Mouse (Mus musculus) limb, embryonic 14.5 days (tissue): ENCODE data around the gene Tgfb2. TPM values are rescaled to one million over a fixed set of nuclear protein-coding genes. Genes with fewer than 3 reads are reported as not detected.
A peak's percentile ranks its signal among the peaks of the same experiment; 100 is the strongest.

ENCODE experiments used
- ATAC-seq: fragments of 200-750 bp; cut with Nextera tagmentation; 2 replicates; pipeline ENCODE4 v1.8.0; 2017; ENCODE audit warnings: low read depth, moderate number of reproducible peaks, moderate TSS enrichment; ENCODE audit not compliant: low FRiP score
- DNase-seq: peaks from one replicate; pipeline ENCODE4 v3.0.0-alpha.2; 2015; ENCODE audit warnings: low spot score
- H3K27ac ChIP-seq: fragments of 300-500 bp; sonication (generic); replicated peaks from 2 replicates; pipeline ENCODE4 v1.5.1; 2014; ENCODE audit warnings: low read depth, mild to moderate bottlenecking, low read length, moderate library complexity, mixed read lengths
- H3K27me3 ChIP-seq: fragments of 300-500 bp; sonication (generic); 2 replicates; pipeline ENCODE4 v1.6.1; 2014; ENCODE audit warnings: low read length, mixed read lengths; ENCODE audit not compliant: control insufficient read depth, insufficient read depth
- H3K36me3 ChIP-seq: fragments of 300-500 bp; sonication (generic); 2 replicates; pipeline ENCODE4 v1.6.1; 2014; ENCODE audit warnings: mild to moderate bottlenecking, low read length, moderate library complexity, mixed read lengths; ENCODE audit not compliant: control insufficient read depth, insufficient read depth
- H3K4me1 ChIP-seq: fragments of 300-500 bp; sonication (generic); 2 replicates; pipeline ENCODE4 v1.6.1; 2014; ENCODE audit warnings: antibody characterized with exemption, low read length, mixed read lengths; ENCODE audit not compliant: control insufficient read depth, insufficient read depth
- H3K4me2 ChIP-seq: fragments of 300-500 bp; sonication (generic); replicated peaks from 2 replicates; pipeline ENCODE4 v1.6.1; 2014; ENCODE audit warnings: low read depth, mild to moderate bottlenecking, low read length, moderate library complexity; ENCODE audit not compliant: severe bottlenecking
- H3K4me3 ChIP-seq: fragments of 300-500 bp; sonication (generic); replicated peaks from 2 replicates; pipeline ENCODE4 v1.5.1; 2014; ENCODE audit warnings: low read length
- H3K9ac ChIP-seq: fragments of 300-500 bp; sonication (generic); 2 replicates; pipeline ENCODE4 v1.6.1; 2014; ENCODE audit warnings: mild to moderate bottlenecking, low read depth, low read length, moderate library complexity; ENCODE audit not compliant: severe bottlenecking
- H3K9me3 ChIP-seq: fragments of 300-500 bp; sonication (generic); 2 replicates; pipeline ENCODE4 v1.6.1; 2016; ENCODE audit warnings: low read length; ENCODE audit not compliant: control insufficient read depth
- POLR2A ChIP-seq: fragments of 200-500 bp; IDR thresholded peaks from 2 replicates; pipeline ENCODE4 v1.8.0; 2012; ENCODE audit warnings: inconsistent platforms, mild to moderate bottlenecking, moderate library complexity, borderline replicate concordance; ENCODE audit not compliant: insufficient read depth, insufficient read length; ENCODE audit errors: extremely low read depth
- WGBS: fragments of 180-500 bp; shearing (Covaris S2); extraction: QIAGEN DNeasy Blood & Tissue Kit; methylation state at CpG from one replicate; pipeline ENCODE4 v1.1.7; 2014; 5-methylcytosine and 5-hydroxymethylcytosine counted together
- polyA plus RNA-seq, 2 experiments: library from polyadenylated mRNA; depleted of rRNA in 1 of 2; stranded (reverse) in 1 of 2; unstranded in 1 of 2; fragments of >200 nt; fragmentation: Nextera tagmentation in 1 of 2; extraction: Ambion mirVana in 1 of 2; gene quantifications; 2 replicates each; pipeline versions ENCODE4 v1.2.1 to v1.2.3; 2012 to 2014

Tgfb2 gene
- polyA plus RNA-seq, 2 experiments: 25.3 to 73.5 TPM

GRCm38 (mm10) chr1:186692370-186692769, 13.4 kb downstream of the Tgfb2 start:
- no peak overlapping the region for H3K27ac ChIP-seq
- 94% methylated on average over 4 of the region's 4 CpGs for WGBS
- TF ChIP-seq POLR2A: no peak

GRCm38 (mm10) chr1:186691708-186692107, 14.1 kb downstream of the Tgfb2 start:
- no peak overlapping the region for H3K27ac ChIP-seq
- H3K36me3 ChIP-seq: peaks cover 21% of the 10 kb centered on the region; the same call in 1 of the 2 replicates
- peaks cover 38% of the 10 kb centered on the region for H3K4me1 ChIP-seq
- WGBS: 88% methylated on average over 9 of the region's 9 CpGs
- DNase-seq (no peak), ATAC-seq (no peak)
- no peak overlapping the region for H3K4me2 ChIP-seq
- H3K4me3 ChIP-seq: no peak overlapping the region
- no peaks in the 10 kb centered on the region for H3K9me3 ChIP-seq
- no peak overlapping the region for H3K9ac ChIP-seq
- no peaks in the 10 kb centered on the region for H3K27me3 ChIP-seq
- no peak for TF ChIP-seq POLR2A

More at GRCm38 (mm10) chr1:186692370-186692769, 13.4 kb downstream of the Tgfb2 start:
- DNase-seq (no peak), ATAC-seq (no peak)
- peaks cover 18% of the 10 kb centered on the region; the same call in 1 of the 2 replicates for H3K36me3 ChIP-seq
- H3K27me3 ChIP-seq: no peaks in the 10 kb centered on the region
- H3K9ac ChIP-seq: no peak overlapping the region
- no peaks in the 10 kb centered on the region for H3K9me3 ChIP-seq
- peaks cover 38% of the 10 kb centered on the region for H3K4me1 ChIP-seq
- no peak overlapping the region for H3K4me2 ChIP-seq
- H3K4me3 ChIP-seq: no peak overlapping the region

- no peak for TF ChIP-seq POLR2A
- Histone ChIP-seq H3K9ac (no peak overlapping the region), H3K27me3 (no peaks in the 10 kb centered on the region), H3K9me3 (no peaks in the 10 kb centered on the region), H3K4me1 (peaks cover 31% of the 10 kb centered on the region), H3K27ac (no peak overlapping the region), H3K36me3 (peaks cover 7% of the 10 kb centered on the region), H3K4me3 (no peak overlapping the region), H3K4me2 (no peak overlapping the region)
- ATAC-seq (no peak), DNase-seq (no peak)
- WGBS: 90% methylated on average over 3 of the region's 3 CpGs
These were observed 21.7 kb downstream of the Tgfb2 start for GRCm38 (mm10) chr1:186684041-186684440.

GRCm38 (mm10) chr1:186682606-186683005, 23.2 kb downstream of the Tgfb2 start:
- DNase-seq (peak; percentile 29), ATAC-seq (peak; percentile 54; the same call in 1 of the 2 replicates)
- Histone ChIP-seq H3K4me1 (peaks cover 39% of the 10 kb centered on the region), H3K4me2 (no peak overlapping the region), H3K36me3 (peaks cover 7% of the 10 kb centered on the region), H3K27me3 (no peaks in the 10 kb centered on the region), H3K9ac (no peak overlapping the region), H3K4me3 (no peak overlapping the region), H3K9me3 (no peaks in the 10 kb centered on the region), H3K27ac (0 out of 2 replicates have a peak overlapping the region, but pooled peaks have one; percentile 33)
- no peak for TF ChIP-seq POLR2A
- WGBS: 39% methylated on average over 7 of the region's 7 CpGs

- Histone ChIP-seq H3K4me1 (peaks cover 57% of the 10 kb centered on the region), H3K9me3 (no peaks in the 10 kb centered on the region), H3K27ac (no peak overlapping the region), H3K27me3 (no peaks in the 10 kb centered on the region), H3K4me3 (no peak overlapping the region), H3K36me3 (0 out of 2 replicates have a peak, but pooled peaks cover 11% of the 10 kb centered on the region), H3K4me2 (no peak overlapping the region), H3K9ac (no peak overlapping the region)
- DNase-seq (no peak), ATAC-seq (no peak)
- WGBS: 85% methylated on average over 11 of the region's 12 CpGs
- no peak for TF ChIP-seq POLR2A
These were observed 28.2 kb downstream of the Tgfb2 start for GRCm38 (mm10) chr1:186677614-186678013.
